Mouse (Mus musculus): ENCODE measurements around the gene Cnp.

DNA sequence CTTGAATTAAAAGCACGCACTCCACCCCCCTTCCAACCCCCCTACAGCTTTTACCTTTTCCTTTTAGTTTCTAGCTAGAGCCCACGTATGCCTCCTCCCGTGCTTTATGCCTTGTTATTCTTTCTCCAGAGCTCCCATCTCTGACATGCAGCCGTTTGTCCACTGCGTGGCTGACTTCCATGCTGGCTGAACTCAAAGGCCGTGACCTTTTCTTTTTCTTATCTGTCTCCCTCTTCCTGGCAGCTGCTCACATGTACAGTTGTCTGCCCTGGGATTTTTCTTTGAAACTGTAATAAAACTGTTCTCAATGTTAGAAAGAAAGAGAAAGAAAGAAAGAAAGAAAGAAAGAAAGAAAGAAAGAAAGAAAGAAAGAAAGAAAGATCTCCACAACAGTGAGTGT is 33.7 kb upstream of the Cnp start:
- no peak for TF ChIP-seq CTCF (IDR thresholded peaks at IDR 0.05; ENCODE audit: low read depth, low read length)
- no peak for TF ChIP-seq TAL1 (conservative IDR thresholded peaks at IDR 0.05; ENCODE audit: low read depth, low read length)
- no peak for TF ChIP-seq GATA1 (IDR thresholded peaks at IDR 0.05; ENCODE audit: borderline replicate concordance, low read length)
- TF ChIP-seq POLR2AphosphoS5 (IDR thresholded peaks at IDR 0.05; ENCODE audit: insufficient replicate concordance, low read depth, low read length), result no peak
